Mouse (Mus musculus): ENCODE measurements around the gene March10. TPM values are rescaled to one million over a fixed set of nuclear protein-coding genes. Genes with fewer than 3 reads are reported as not detected.

March10 gene
- polyA plus RNA-seq, 1 experiment from 2014 or later, result 1.2 TPM

GRCm38 (mm10) chr11:105323530-105323929 lies 133.0 kb downstream of the March10 start:
- no peaks in the 10 kb centered on the region for H3K9me3 ChIP-seq (replicated peaks; ENCODE audit: low read length)
- no peaks in the 10 kb centered on the region for H3K4me1 ChIP-seq (replicated peaks; ENCODE audit: insufficient read depth, low read length)
- TF ChIP-seq CTCF (IDR thresholded peaks at IDR 0.05; ENCODE audit: low read depth), result no peak
- 88% methylated on average over 5 of the region's 5 CpGs for WGBS
- H3K27me3 ChIP-seq (ENCODE audit: insufficient read depth, low read length), result no peaks in the 10 kb centered on the region
- H3K9ac ChIP-seq (ENCODE audit: low read depth, low read length), result no peak overlapping the region
- H3K4me3 ChIP-seq (replicated peaks; ENCODE audit: low read depth, low read length), result no peak overlapping the region
- no peak overlapping the region for H3K27ac ChIP-seq
- ATAC-seq (replicated peaks; ENCODE audit: low FRiP score, low read depth), result no peak
- no peaks in the 10 kb centered on the region for H3K36me3 ChIP-seq (ENCODE audit: insufficient read depth, low read length)
- DNase-seq (ENCODE audit: low spot score), result no peak
- H3K4me2 ChIP-seq (ENCODE audit: low read length), result no peak overlapping the region

- no peak for ATAC-seq (replicated peaks; ENCODE audit: low FRiP score, low read depth)
- no peak overlapping the region for H3K27ac ChIP-seq
- no peaks in the 10 kb centered on the region for H3K36me3 ChIP-seq (ENCODE audit: insufficient read depth, low read length)
- no peak for TF ChIP-seq CTCF (IDR thresholded peaks at IDR 0.05; ENCODE audit: low read depth)
- 55% methylated on average over 2 of the region's 2 CpGs for WGBS
- H3K4me2 ChIP-seq (ENCODE audit: low read length), result no peak overlapping the region
- no peaks in the 10 kb centered on the region for H3K4me1 ChIP-seq (replicated peaks; ENCODE audit: insufficient read depth, low read length)
- no peak overlapping the region for H3K9ac ChIP-seq (ENCODE audit: low read depth, low read length)
- H3K9me3 ChIP-seq (replicated peaks; ENCODE audit: low read length), result no peaks in the 10 kb centered on the region
- DNase-seq (ENCODE audit: low spot score), result no peak
- H3K4me3 ChIP-seq (replicated peaks; ENCODE audit: low read depth, low read length), result no peak overlapping the region
- no peaks in the 10 kb centered on the region for H3K27me3 ChIP-seq (ENCODE audit: insufficient read depth, low read length)
Observed at GRCm38 (mm10) chr11:105321090-105321489, 135.4 kb downstream of the March10 start.

- no peak for DNase-seq (ENCODE audit: low spot score)
- H3K9ac ChIP-seq (ENCODE audit: low read depth, low read length), result no peak overlapping the region
- no peak for TF ChIP-seq CTCF (IDR thresholded peaks at IDR 0.05; ENCODE audit: low read depth)
- H3K4me2 ChIP-seq (ENCODE audit: low read length), result no peak overlapping the region
- no peaks in the 10 kb centered on the region for H3K27me3 ChIP-seq (ENCODE audit: insufficient read depth, low read length)
- no peaks in the 10 kb centered on the region for H3K9me3 ChIP-seq (replicated peaks; ENCODE audit: low read length)
- no peaks in the 10 kb centered on the region for H3K36me3 ChIP-seq (ENCODE audit: insufficient read depth, low read length)
- H3K4me1 ChIP-seq (replicated peaks; ENCODE audit: insufficient read depth, low read length), result peaks cover 17% of the 10 kb centered on the region
- WGBS, result 91% methylated on average over 6 of the region's 6 CpGs
- H3K4me3 ChIP-seq (replicated peaks; ENCODE audit: low read depth, low read length), result no peak overlapping the region
- ATAC-seq (replicated peaks; ENCODE audit: low FRiP score, low read depth), result no peak
- H3K27ac ChIP-seq, result no peak overlapping the region
Observed at GRCm38 (mm10) chr11:105317769-105318168, 138.8 kb downstream of the March10 start.

GRCm38 (mm10) chr11:105316121-105316520 lies 140.4 kb downstream of the March10 start:
- ATAC-seq (replicated peaks; ENCODE audit: low FRiP score, low read depth), result no peak
- 94% methylated on average over 4 of the region's 4 CpGs for WGBS
- TF ChIP-seq CTCF (IDR thresholded peaks at IDR 0.05; ENCODE audit: low read depth), result no peak

GRCm38 (mm10) chr11:105315296-105315695 lies 141.2 kb downstream of the March10 start:
- no peak overlapping the region for H3K4me2 ChIP-seq (ENCODE audit: low read length)
- no peak for TF ChIP-seq CTCF (IDR thresholded peaks at IDR 0.05; ENCODE audit: low read depth)
- peaks cover 26% of the 10 kb centered on the region for H3K4me1 ChIP-seq (replicated peaks; ENCODE audit: insufficient read depth, low read length)
- no peak overlapping the region for H3K27ac ChIP-seq
- no peaks in the 10 kb centered on the region for H3K36me3 ChIP-seq (ENCODE audit: insufficient read depth, low read length)
- no peak overlapping the region for H3K4me3 ChIP-seq (replicated peaks; ENCODE audit: low read depth, low read length)
- no peaks in the 10 kb centered on the region for H3K27me3 ChIP-seq (ENCODE audit: insufficient read depth, low read length)
- WGBS, result 62% methylated on average over 8 of the region's 8 CpGs
- ATAC-seq (replicated peaks; ENCODE audit: low FRiP score, low read depth) (no peak), DNase-seq (ENCODE audit: low spot score) (no peak)
- H3K9me3 ChIP-seq (replicated peaks; ENCODE audit: low read length), result no peaks in the 10 kb centered on the region
- no peak overlapping the region for H3K9ac ChIP-seq (ENCODE audit: low read depth, low read length)

More at GRCm38 (mm10) chr11:105316121-105316520, 140.4 kb downstream of the March10 start:
- H3K4me3 ChIP-seq (replicated peaks; ENCODE audit: low read depth, low read length), result no peak overlapping the region
- H3K36me3 ChIP-seq (ENCODE audit: insufficient read depth, low read length), result no peaks in the 10 kb centered on the region
- no peaks in the 10 kb centered on the region for H3K9me3 ChIP-seq (replicated peaks; ENCODE audit: low read length)
- no peak overlapping the region for H3K4me2 ChIP-seq (ENCODE audit: low read length)
- peaks cover 26% of the 10 kb centered on the region for H3K4me1 ChIP-seq (replicated peaks; ENCODE audit: insufficient read depth, low read length)
- no peak overlapping the region for H3K27ac ChIP-seq
- H3K27me3 ChIP-seq (ENCODE audit: insufficient read depth, low read length), result no peaks in the 10 kb centered on the region
- no peak overlapping the region for H3K9ac ChIP-seq (ENCODE audit: low read depth, low read length)
- DNase-seq (ENCODE audit: low spot score), result no peak

GRCm38 (mm10) chr11:105313633-105314014 lies 142.9 kb downstream of the March10 start:
- TF ChIP-seq CTCF (IDR thresholded peaks at IDR 0.05; ENCODE audit: low read depth), result no peak
- Histone ChIP-seq H3K27me3 (ENCODE audit: insufficient read depth, low read length) (no peaks in the 10 kb centered on the region), H3K4me1 (replicated peaks; ENCODE audit: insufficient read depth, low read length) (peaks cover 26% of the 10 kb centered on the region), H3K4me3 (replicated peaks; ENCODE audit: low read depth, low read length) (no peak overlapping the region), H3K27ac (0 out of 2 replicates have a peak overlapping the region, but pooled peaks have one; percentile 47), H3K36me3 (ENCODE audit: insufficient read depth, low read length) (no peaks in the 10 kb centered on the region), H3K9me3 (replicated peaks; ENCODE audit: low read length) (no peaks in the 10 kb centered on the region), H3K9ac (ENCODE audit: low read depth, low read length) (no peak overlapping the region; the same call in 1 of the 2 replicates), H3K4me2 (ENCODE audit: low read length) (no peak overlapping the region)
- 29% methylated on average over 8 of the region's 8 CpGs for WGBS
- no peak for DNase-seq (ENCODE audit: low spot score)
- ATAC-seq (replicated peaks; ENCODE audit: low FRiP score, low read depth), result no peak
